24 mouse cellular contexts compared by ENCODE assay signal in the genomic region with DNA sequence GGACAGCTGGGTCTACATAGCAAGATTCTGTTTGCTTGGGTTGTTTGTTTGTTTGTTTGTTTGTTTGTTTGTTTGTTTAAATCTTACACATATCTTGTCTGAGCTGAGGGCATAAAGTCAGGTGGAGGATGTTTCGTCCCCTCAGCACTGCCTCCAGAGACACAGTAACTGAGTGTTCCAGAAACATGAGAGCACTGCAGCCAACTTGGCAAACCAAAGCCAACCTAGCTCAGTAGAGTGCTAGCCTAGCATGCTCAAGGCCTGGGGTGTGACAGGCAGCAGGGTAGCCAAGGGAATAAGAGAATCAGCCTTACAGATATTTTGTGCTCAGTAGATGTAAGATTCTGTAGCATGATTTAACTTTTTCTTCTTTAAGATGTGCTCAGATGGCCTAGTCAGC.
"Had no signal": no experiment of that assay in that cellular context is flagged by ENCODE, and none has a peak within 500 bp of the region (broad histone marks: within the 10 kb centered on the region; RNA-seq: fewer than 3 reads in every experiment).

No protein-coding gene starts in this region.

- H3K4me3 ChIP-seq: heart, embryonic 10.5 days; heart, embryonic 12.5 days; hindbrain, embryonic 10.5 days; hindbrain, embryonic 12.5 days; kidney, embryonic 15.5 days; left cerebral cortex, adult 2 months; limb, embryonic 10.5 days; limb, embryonic 12.5 days; liver, embryonic 13.5 days; liver, embryonic 15.5 days had no signal

- H3K9me3 ChIP-seq: heart, embryonic 10.5 days; heart, embryonic 12.5 days; hindbrain, embryonic 10.5 days; hindbrain, embryonic 12.5 days; kidney, embryonic 15.5 days; limb, embryonic 10.5 days; limb, embryonic 12.5 days; liver, embryonic 13.5 days; liver, embryonic 15.5 days had no signal

- DNase-seq: forebrain, postnatal 0 days; heart, postnatal 10 days; heart, postnatal 4 days; kidney, adult 11 months; kidney, adult 2 months; kidney, adult 9 months; kidney, postnatal 14 days; kidney, postnatal 36 days; liver; liver, embryonic 13.5 days had no signal

- H3K4me2 ChIP-seq: heart, embryonic 12.5 days; hindbrain, embryonic 12.5 days; hindbrain, embryonic 14.5 days; kidney, embryonic 15.5 days; limb, embryonic 12.5 days; liver, embryonic 11.5 days; liver, embryonic 13.5 days; liver, embryonic 15.5 days had no signal

- H3K27ac ChIP-seq: heart, embryonic 10.5 days; hindbrain, embryonic 10.5 days; hindbrain, embryonic 12.5 days; hindbrain, embryonic 14.5 days; kidney, embryonic 15.5 days; kidney, postnatal 0 days; left cerebral cortex, adult 2 months; limb, embryonic 10.5 days; limb, embryonic 12.5 days; liver, embryonic 13.5 days; liver, embryonic 15.5 days had no signal

- H3K9ac ChIP-seq: forebrain, postnatal 0 days; heart, embryonic 12.5 days; hindbrain, embryonic 12.5 days; hindbrain, embryonic 14.5 days; kidney, embryonic 15.5 days; limb, embryonic 12.5 days; liver, embryonic 13.5 days; liver, embryonic 15.5 days had no signal

- H3K27me3 ChIP-seq: heart, embryonic 12.5 days; hindbrain, embryonic 12.5 days; kidney, embryonic 15.5 days; limb, embryonic 12.5 days; liver, embryonic 13.5 days; liver, embryonic 15.5 days had no signal

- ATAC-seq: forebrain, postnatal 0 days; hindbrain, embryonic 16.5 days; intestine, embryonic 16.5 days had no signal

- H3K4me1 ChIP-seq: heart, embryonic 12.5 days; hindbrain, embryonic 10.5 days; hindbrain, embryonic 12.5 days; kidney, embryonic 15.5 days had no signal

- H3K36me3 ChIP-seq: heart, embryonic 10.5 days; heart, embryonic 12.5 days; hindbrain, embryonic 10.5 days; hindbrain, embryonic 12.5 days; kidney, embryonic 15.5 days; limb, embryonic 10.5 days; limb, embryonic 12.5 days; liver, embryonic 13.5 days; liver, embryonic 15.5 days had no signal
